Mouse (Mus musculus): ENCODE measurements around the gene Gpat3.

DNA sequence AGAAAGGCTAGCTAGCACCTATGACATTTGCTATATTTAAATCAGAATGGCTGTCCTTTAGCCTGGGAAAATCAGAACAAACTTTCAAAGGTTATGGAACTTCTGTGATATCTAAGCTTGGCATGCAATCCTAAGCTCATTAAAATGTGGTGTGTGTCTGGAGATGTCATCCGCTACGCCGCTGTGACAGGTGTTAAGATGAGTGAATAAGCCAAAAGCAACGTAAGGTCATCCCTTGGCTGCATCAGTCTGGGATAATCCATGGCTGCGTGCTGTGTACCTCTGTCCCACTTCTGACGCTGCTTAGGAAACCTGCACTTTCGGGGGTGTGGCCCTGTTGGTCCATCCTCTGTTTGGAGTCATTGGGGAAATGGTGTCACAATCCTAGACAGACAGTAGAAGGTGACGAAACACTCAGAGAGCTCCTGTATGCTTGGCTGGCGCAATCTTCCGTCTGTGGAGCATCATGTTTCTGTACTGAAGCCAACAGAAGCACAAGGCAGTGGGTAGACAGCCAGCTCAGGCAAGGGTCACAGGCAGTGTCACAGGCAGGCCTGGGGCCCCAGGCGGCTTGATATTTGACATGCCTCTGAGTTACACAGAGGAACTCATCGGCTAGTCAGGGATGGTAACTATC lies 15.0 kb downstream of the Gpat3 start:
- TF ChIP-seq POLR2A (IDR thresholded peaks at IDR 0.05; ENCODE audit: borderline replicate concordance, low read depth, low read length): no peak
- no peak for TF ChIP-seq CTCF (IDR thresholded peaks at IDR 0.05; ENCODE audit: low read depth, low read length)
